Mouse (Mus musculus): ENCODE data around the gene Pnldc1.

DNA sequence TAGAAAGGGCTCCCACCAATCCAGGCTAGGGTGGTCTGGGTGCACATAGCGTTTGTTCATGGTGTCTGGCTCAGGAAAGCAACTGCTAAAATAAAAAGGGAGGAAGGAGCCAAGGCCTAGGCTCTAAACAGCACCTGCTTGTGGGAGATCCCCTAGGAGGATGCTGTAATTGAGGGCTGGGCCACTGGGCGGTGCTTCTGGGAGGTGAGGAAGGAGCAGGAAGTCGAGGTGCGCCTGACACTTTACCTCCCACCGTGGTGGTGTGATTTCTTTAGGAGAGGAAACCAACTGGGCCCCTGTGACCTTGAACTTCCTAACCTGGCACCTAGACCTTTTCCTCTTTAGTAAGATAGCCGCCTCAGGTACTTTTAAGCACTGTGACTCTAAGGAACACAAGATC, 23.4 kb downstream of the Pnldc1 start:
- no peak for TF ChIP-seq CTCF (IDR thresholded peaks at IDR 0.05; ENCODE audit: low read depth)
- no peak for TF ChIP-seq EP300 (IDR thresholded peaks at IDR 0.05; ENCODE audit: low read depth)

Data from heart, postnatal 0 days (tissue).